Mouse (Mus musculus): Measurements from ENCODE around the gene Ptges. TPM values are rescaled to one million over a fixed set of nuclear protein-coding genes. Genes with fewer than 3 reads are reported as not detected.

Gene Ptges
- not detected for total RNA-seq (2023)

DNA sequence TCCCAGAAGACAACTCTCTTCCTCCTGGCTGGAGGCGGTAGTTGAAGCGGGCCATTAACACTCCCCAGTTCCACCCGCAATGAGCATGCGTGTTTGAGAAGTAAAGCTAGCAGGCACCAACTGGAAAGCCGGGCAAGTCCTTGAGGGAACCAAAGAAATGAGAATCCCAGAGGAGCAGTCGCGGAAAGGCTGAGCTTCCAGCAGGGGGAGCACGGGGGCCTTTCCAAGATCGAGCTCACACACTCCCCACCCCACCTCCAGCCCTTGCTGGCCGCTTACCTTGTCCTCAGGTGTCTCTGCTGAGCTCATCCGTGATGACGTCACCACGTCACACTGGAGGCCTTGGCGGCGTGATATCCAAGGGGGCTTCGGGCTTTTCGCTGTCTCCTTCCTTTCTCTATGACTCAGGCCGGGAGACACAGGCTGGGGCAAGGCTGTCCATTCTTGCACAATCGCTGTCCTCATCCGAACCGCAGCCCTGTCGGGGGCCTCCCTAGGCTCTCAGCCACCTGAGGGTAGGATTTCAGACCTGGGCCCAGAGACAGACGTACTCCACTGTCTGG is at the start of gene Ptges:
Ptges (minus strand) TSS at position 381 of the 563 bp plus-strand sequence.

DNA sequence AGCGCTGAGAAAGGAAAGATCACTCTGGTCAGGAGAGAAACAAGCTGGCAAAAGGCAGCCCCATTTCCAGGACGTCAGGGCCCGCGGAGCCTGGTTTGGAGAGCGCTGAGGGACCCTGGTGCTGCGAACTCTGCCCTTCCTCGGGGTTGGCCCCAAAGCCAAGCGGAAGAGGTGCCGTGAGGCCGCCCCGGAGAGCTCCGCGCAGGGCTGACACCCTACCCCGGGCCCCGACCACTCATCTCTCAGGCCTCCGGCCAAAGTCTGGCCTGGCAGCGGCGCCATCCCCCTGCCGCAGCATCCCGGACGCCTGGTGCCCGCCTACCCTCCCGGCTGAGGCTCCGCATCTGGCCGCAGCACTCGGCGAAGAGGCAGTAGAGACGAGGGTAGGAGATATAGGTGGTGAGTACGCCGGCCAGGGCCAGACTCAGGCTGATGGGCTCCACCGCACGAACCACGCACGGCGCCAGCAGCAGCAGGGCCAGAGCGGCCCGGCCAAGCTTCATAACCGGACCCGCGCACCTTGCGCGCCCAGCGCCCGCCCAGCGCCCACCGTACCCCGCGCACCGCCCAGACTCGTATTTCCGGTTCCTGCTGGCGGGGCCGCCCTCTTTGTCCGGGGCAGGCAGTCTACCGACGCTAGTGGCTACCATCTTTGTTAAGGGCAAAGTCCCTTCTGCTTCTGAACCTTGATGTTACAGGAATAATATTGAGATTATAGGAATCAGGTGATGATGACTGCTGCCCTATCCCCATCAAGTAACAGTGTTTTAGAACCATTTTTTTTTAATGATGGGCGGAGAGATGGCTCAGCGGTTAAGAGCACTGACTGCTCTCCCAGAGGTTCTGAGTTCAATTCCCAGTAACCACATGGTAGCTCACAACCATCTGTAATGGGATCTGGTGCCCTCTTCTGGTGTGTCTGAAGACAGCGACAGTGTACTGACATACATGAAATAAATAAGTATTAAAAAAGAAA is 38.0 kb upstream of the Ptges start, which contains the start of gene Tor1a:
Tor1a (minus strand) TSS at position 582 of the 976 bp plus-strand sequence.

DNA sequence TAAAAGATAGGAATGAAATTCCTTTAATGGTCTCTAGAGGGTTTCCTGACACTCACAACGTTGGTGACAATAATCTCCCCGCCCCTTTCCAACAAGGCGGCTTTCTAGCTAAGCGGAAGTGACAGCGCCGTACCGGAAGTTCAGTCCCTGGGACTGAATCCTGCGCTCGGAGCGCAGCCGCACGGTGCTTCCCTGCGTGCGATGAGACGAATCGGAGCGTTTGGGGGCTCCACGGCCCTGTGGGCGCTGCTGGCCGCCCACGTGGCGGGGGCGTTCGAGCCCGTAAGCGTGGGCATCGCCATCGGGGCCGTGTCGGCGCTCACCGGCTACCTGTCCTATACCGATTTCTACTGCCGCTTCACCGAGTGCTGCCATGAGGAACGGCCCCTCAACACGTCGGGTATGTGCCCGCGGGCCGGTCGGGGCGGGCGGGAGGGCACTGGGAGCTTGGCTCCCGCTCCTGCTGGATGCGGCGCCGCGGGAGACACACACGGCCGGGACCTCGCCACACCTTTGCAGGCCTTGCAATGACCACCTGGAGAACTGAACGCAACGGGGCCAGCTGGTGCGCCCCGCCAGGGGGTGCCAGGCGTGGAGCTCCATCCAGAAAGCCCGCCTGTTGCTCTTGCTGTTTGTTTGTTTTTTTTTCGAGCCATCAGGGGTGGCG is 23.3 kb upstream of the Ptges start, which contains the start of gene Tor1b:
Tor1b (plus strand) TSS at position 136 of the 667 bp plus-strand sequence.

Other genes with a start within 250 kb of the Ptges start
- gene 1700001O22Rik, start 126.2 kb downstream of the Ptges start, total RNA-seq (2023), result not detected
- gene Ntmt1, start 122.0 kb downstream of the Ptges start, total RNA-seq (2023), result 23.3 TPM
- gene Asb6, start 99.5 kb downstream of the Ptges start, total RNA-seq (2023), result 46.7 TPM
- gene Prrx2, start 94.9 kb downstream of the Ptges start, total RNA-seq (2023), result not detected
- gene Tor1b, start 23.1 kb upstream of the Ptges start, total RNA-seq (2023), result 52.3 TPM
- 40.9 TPM for gene Tor1a, start 38.1 kb upstream of the Ptges start, total RNA-seq (2023)
- 89.7 TPM for gene BC005624, start 52.3 kb upstream of the Ptges start, total RNA-seq (2023)
- gene Usp20, start 52.4 kb upstream of the Ptges start, total RNA-seq (2023), result 15.5 TPM
- 192 TPM for gene Fnbp1, start 212.1 kb upstream of the Ptges start, total RNA-seq (2023)
- gene Gpr107, start 222.5 kb upstream of the Ptges start, total RNA-seq (2023), result 57.2 TPM

Measured in CD4-positive naive resting alpha-beta T cell, adult 57 days (primary cell).